Mouse (Mus musculus): Measurements from ENCODE around the gene Tubb2b. TPM values are rescaled to one million over a fixed set of nuclear protein-coding genes. Genes with fewer than 3 reads are reported as not detected.

Tubb2b gene
- total RNA-seq (2023): 0.32 and 0.98 TPM in 2 replicates

DNA sequence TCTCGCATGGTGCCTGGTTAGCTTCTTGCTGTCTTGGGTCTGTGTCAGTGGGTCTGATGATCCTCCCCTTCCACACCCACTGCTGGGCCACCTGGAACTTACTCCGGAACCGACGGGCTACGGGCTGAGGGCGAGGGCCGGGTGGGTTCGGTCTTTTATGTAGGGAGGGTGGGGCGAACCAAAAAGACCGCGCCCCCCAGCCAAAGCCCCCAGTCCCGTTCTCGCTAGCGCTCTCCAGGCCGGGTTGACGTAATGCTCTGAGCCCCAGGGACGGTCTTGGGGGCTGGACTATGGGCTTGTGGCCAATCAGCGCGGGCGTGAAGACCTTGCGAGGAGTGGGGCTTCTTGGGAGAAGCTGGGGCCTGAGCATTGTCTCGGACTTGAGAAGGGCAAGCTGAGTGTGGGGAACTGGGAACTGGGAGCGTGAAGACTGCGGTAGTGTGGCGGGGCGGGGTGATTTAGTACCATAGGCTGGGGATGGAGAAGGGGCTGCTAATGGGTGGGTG is at the start of gene Tubb2b:
Gene Tubb2b, minus strand, starts transcription at position 241 of the 506 bp plus-strand sequence.

GRCm38 (mm10) chr13:34162491-34163303 is 32.4 kb upstream of the Tubb2b start, which contains the start of gene Psmg4:
Gene Psmg4 (plus strand): TSS chr13:34162964.

GRCm38 (mm10) chr13:34077492-34078271 is 52.6 kb downstream of the Tubb2b start, which contains the start of gene Tubb2a:
Gene Tubb2a (minus strand): TSS chr13:34078007.

Other genes with a start within 250 kb of the Tubb2b start
- not detected in 2 replicates for gene Serpinb6c, start 224.8 kb downstream of the Tubb2b start, total RNA-seq (2023)
- 17.4 and 21.4 TPM in 2 replicates for gene Nqo2, start 165.8 kb downstream of the Tubb2b start, total RNA-seq (2023)
- gene Ripk1, start 128.1 kb downstream of the Tubb2b start, total RNA-seq (2023): 85.3 and 113 TPM in 2 replicates
- 16.6 and 18.1 TPM in 2 replicates for gene Serpinb6a, start 127.7 kb downstream of the Tubb2b start, total RNA-seq (2023)
- 10.6 and 11.1 TPM in 2 replicates for gene Bphl, start 92.9 kb downstream of the Tubb2b start, total RNA-seq (2023)
- gene Tubb2a, start 52.5 kb downstream of the Tubb2b start, total RNA-seq (2023): 16.4 and 20.3 TPM in 2 replicates
- gene Psmg4, start 32.5 kb upstream of the Tubb2b start, total RNA-seq (2023): 7.8 and 12.9 TPM in 2 replicates
- 0.22 and 0.77 TPM in 2 replicates for gene Slc22a23, start 214.7 kb upstream of the Tubb2b start, total RNA-seq (2023)